Mouse (Mus musculus) heart, adult 2 months (tissue): ENCODE results near the gene Nphp1.

Experiments
- CTCF ChIP-seq: fragments of 200-600 bp; IDR thresholded peaks from 2 replicates; pipeline ENCODE4 v1.8.1; 2022; ENCODE audit warnings: antibody characterized with exemption, mild to moderate bottlenecking, moderate library complexity
- POLR2A ChIP-seq: fragments of 200-500 bp; IDR thresholded peaks from 2 replicates; pipeline ENCODE4 v1.6.1; 2011; ENCODE audit warnings: mild to moderate bottlenecking, low read depth, low read length, control low read depth; ENCODE audit not compliant: insufficient read depth

DNA sequence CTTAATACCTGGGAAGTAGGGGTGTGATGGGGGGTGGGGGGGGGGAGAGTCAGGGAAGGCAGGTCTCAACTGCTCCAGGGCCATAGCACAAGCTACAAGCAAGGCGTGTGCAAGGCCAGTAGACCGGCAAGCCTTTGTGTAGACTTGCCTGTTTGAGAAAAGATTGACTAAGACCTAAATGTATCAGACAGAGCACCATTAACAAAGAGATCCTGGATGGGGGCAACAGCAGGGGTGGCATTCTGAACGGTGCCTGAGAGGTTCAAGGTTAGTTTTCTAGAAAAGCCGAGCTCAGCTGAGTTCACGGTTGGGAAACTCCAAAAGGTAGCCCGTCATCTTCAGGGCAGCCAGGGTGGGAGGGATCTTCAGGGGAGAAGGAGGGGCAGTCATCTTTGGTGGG, 83.4 kb downstream of the Nphp1 start:
- no peak for TF ChIP-seq CTCF
- no peak for TF ChIP-seq POLR2A
